Mouse (Mus musculus): ENCODE results near the gene Iqcn. TPM values are rescaled to one million over a fixed set of nuclear protein-coding genes. Genes with fewer than 3 reads are reported as not detected.

Gene Iqcn
- polyA plus RNA-seq, 1 experiment from 2014 or later = not detected

DNA sequence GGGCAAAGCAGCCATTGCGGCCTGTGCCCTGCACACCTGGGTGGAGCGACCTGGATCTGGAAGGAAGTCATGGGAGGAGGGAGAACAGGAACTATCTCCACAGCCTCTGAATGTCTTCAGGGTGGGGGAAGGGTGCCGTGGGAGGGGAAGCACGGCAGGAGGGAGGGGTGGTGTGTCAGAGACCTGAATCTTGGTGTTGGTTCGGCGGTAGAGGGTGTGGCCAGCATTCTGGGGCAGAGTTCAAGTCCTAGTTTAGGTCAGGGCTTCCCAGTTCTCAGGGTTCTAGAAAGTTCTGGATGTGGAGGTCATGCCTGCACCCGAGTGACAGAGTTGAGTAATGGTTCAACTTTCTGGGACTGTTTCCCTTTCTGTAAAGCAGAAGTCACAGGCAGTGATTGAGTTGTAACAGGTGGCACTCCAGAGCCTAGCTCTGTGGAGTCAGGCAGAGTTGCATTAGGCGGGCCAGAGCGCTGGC lies 16.6 kb downstream of the Iqcn start:
- H3K36me3 ChIP-seq (ENCODE audit: inconsistent target) = no peaks in the 10 kb centered on the region
- 22% methylated on average over 9 of the region's 9 CpGs for WGBS (ENCODE audit: missing documents)
- no peak overlapping the region for H3K4me3 ChIP-seq (ENCODE audit: inconsistent target)

GRCm38 (mm10) chr8:70720739-70721138 lies 17.5 kb downstream of the Iqcn start:
- 0% methylated on average over 3 of the region's 3 CpGs for WGBS (ENCODE audit: missing documents)
- Histone ChIP-seq H3K4me3 (ENCODE audit: inconsistent target) (no peak overlapping the region), H3K27ac (no peak overlapping the region), H3K79me2 (ENCODE audit: inconsistent target) (no peaks in the 10 kb centered on the region), H3K36me3 (ENCODE audit: inconsistent target) (no peaks in the 10 kb centered on the region)

More for the DNA sequence above, 16.6 kb downstream of the Iqcn start:
- H3K27ac ChIP-seq = peak overlapping the region; percentile 51
- H3K79me2 ChIP-seq (ENCODE audit: inconsistent target) = no peaks in the 10 kb centered on the region

GRCm38 (mm10) chr8:70721601-70722000 lies 18.3 kb downstream of the Iqcn start:
- 97% methylated on average over 8 of the region's 8 CpGs for WGBS (ENCODE audit: missing documents)
- Histone ChIP-seq H3K79me2 (ENCODE audit: inconsistent target) (no peaks in the 10 kb centered on the region), H3K36me3 (ENCODE audit: inconsistent target) (no peaks in the 10 kb centered on the region), H3K27ac (no peak overlapping the region), H3K4me3 (ENCODE audit: inconsistent target) (no peak overlapping the region)

GRCm38 (mm10) chr8:70723486-70724210 lies 20.4 kb downstream of the Iqcn start, which contains the start of gene Pde4c:
Pde4c (plus strand) TSS chr8:70723720.
- Histone ChIP-seq H3K79me2 (ENCODE audit: inconsistent target) (no peaks in the 10 kb centered on the region), H3K27ac (no peak within 1 kb of the TSS), H3K4me3 (ENCODE audit: inconsistent target) (no peak within 1 kb of the TSS), H3K36me3 (ENCODE audit: inconsistent target) (no peaks in the 10 kb centered on the region)
- 92% methylated on average over 6 of the region's 7 CpGs for whole genome bisulfite sequencing (ENCODE audit: missing documents)

GRCm38 (mm10) chr8:70724216-70724615 lies 21.0 kb downstream of the Iqcn start:
- Histone ChIP-seq H3K27ac (no peak overlapping the region), H3K36me3 (ENCODE audit: inconsistent target) (no peaks in the 10 kb centered on the region), H3K79me2 (ENCODE audit: inconsistent target) (no peaks in the 10 kb centered on the region), H3K4me3 (ENCODE audit: inconsistent target) (no peak overlapping the region)
- 92% methylated on average over 11 of the region's 12 CpGs for WGBS (ENCODE audit: missing documents)

GRCm38 (mm10) chr8:70725792-70726447 lies 22.7 kb downstream of the Iqcn start:
- Histone ChIP-seq H3K79me2 (ENCODE audit: inconsistent target) (no peaks in the 10 kb centered on the region), H3K27ac (no peak overlapping the region), H3K4me3 (ENCODE audit: inconsistent target) (no peak overlapping the region), H3K36me3 (ENCODE audit: inconsistent target) (no peaks in the 10 kb centered on the region)
- 50% methylated on average over 14 of the region's 14 CpGs for WGBS (ENCODE audit: missing documents)

- no peak overlapping the region for H3K27ac ChIP-seq
- no peak overlapping the region for H3K4me3 ChIP-seq (ENCODE audit: inconsistent target)
- H3K36me3 ChIP-seq (ENCODE audit: inconsistent target) = no peaks in the 10 kb centered on the region
- H3K79me2 ChIP-seq (ENCODE audit: inconsistent target) = no peaks in the 10 kb centered on the region
- WGBS (ENCODE audit: missing documents) = 36% methylated on average over 11 of the region's 11 CpGs
Observed at GRCm38 (mm10) chr8:70726721-70727120, 23.5 kb downstream of the Iqcn start.

DNA sequence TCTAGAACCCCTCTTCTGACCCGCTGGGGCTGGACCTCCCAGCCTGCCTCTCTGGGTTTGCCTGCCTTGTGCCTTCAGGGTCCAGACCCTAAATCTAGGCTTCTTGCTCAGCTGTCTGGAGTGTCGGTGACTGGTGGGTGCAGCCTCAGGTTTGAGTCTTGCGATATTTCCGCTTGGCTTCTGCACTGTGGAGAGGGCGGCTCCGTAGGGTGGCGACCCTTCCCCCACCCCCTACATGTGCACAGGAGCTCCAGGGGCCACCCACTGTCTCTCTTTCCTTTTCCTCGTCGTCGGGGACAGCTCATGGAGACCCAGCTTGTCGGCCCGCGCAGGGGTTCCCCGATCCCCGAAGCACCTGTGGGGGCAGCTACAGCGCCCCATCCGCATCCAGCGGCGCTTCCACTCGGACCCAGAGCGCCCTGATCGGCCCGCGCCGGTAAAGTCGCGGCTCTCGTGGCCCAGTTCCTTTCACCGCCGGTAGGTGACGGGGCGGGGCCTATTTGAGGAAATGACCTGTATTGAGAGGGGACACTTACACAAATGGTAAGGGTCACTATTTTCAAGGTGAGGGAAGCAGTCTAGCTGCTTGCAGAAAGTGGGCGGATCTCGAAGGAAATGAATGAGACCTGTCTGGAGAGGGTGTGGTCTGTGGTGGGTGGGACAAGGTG lies 26.7 kb downstream of the Iqcn start:
- no peaks in the 10 kb centered on the region for H3K79me2 ChIP-seq (ENCODE audit: inconsistent target)
- no peak overlapping the region for H3K4me3 ChIP-seq (ENCODE audit: inconsistent target)
- H3K27ac ChIP-seq = no peak overlapping the region
- H3K36me3 ChIP-seq (ENCODE audit: inconsistent target) = no peaks in the 10 kb centered on the region
- WGBS (ENCODE audit: missing documents) = 4% methylated on average over 31 of the region's 34 CpGs

- Histone ChIP-seq H3K79me2 (ENCODE audit: inconsistent target) (no peaks in the 10 kb centered on the region), H3K36me3 (ENCODE audit: inconsistent target) (no peaks in the 10 kb centered on the region), H3K27ac (no peak overlapping the region), H3K4me3 (ENCODE audit: inconsistent target) (no peak overlapping the region)
- 68% methylated on average over 4 of the region's 4 CpGs for WGBS (ENCODE audit: missing documents)
Observed at GRCm38 (mm10) chr8:70730956-70731355, 27.7 kb downstream of the Iqcn start.

DNA sequence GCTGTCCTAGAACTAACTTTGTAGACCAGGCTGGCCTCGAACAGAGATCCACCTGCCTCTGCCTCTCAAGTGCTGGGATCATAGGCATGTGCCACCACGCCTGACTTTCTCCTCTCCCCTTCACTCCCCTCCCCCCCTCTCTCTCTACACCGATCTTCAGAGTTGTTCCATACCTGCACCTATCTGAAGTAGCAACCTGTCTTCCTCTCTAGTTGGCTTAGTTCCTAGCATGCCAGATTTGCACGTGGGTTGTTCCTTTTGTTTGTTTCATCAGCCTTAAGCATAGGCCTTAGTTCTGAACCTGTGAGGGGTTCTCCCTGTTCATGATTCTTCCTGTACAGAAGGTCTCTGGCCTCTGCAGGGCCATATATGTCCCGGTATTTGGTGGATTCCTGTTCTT lies 34.4 kb downstream of the Iqcn start:
- no peaks in the 10 kb centered on the region for H3K36me3 ChIP-seq (ENCODE audit: inconsistent target)
- 73% methylated on average over 5 of the region's 5 CpGs for WGBS (ENCODE audit: missing documents)
- no peaks in the 10 kb centered on the region for H3K79me2 ChIP-seq (ENCODE audit: inconsistent target)
- H3K27ac ChIP-seq = no peak overlapping the region
- no peak overlapping the region for H3K4me3 ChIP-seq (ENCODE audit: inconsistent target)

DNA sequence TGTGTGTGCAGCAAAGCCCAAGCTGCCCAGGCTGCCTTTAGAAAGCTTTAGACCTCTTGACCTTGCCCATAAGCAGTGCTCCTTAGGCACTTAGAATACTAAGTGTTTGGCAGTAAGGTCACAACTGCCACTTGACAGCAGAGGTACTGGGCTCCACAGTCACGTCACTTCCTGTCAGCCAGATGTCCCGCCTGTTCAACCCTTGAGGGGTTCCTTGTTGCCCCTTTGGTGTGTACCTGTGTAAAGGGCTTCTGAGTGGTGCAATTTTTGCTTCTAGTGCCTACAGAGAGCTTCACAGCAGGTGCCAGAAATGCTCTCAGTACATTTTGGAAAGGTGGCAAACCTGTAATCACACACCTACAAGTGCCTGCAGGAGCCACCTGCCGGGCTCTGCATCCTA lies 35.0 kb downstream of the Iqcn start:
- no peaks in the 10 kb centered on the region for H3K79me2 ChIP-seq (ENCODE audit: inconsistent target)
- H3K27ac ChIP-seq = no peak overlapping the region
- no peak overlapping the region for H3K4me3 ChIP-seq (ENCODE audit: inconsistent target)
- H3K36me3 ChIP-seq (ENCODE audit: inconsistent target) = no peaks in the 10 kb centered on the region
- 47% methylated on average over 3 of the region's 3 CpGs for WGBS (ENCODE audit: missing documents)

DNA sequence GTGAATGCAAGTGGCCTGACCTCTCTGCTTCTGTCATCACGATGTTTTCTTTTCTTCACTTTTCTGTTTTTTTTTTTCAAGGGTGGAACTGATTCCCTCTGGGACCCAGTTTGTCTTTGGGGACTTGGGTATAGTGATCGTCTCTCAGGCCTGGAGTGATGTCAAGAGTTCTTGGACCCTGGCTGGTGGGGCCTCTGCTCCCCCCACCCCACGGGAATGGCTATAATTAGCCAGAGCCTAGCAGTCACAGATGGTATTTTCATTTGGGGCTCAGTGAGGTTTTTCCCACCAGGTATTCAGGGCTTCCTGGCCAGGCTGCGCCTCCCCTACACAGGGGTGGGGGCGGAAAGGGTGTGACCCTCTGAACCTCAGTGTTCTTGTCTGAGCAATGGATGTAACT lies 38.4 kb downstream of the Iqcn start:
- Histone ChIP-seq H3K79me2 (ENCODE audit: inconsistent target) (no peaks in the 10 kb centered on the region), H3K27ac (no peak overlapping the region), H3K4me3 (ENCODE audit: inconsistent target) (no peak overlapping the region), H3K36me3 (ENCODE audit: inconsistent target) (no peaks in the 10 kb centered on the region)
- WGBS (ENCODE audit: missing documents) = 79% methylated on average over 4 of the region's 5 CpGs

- Histone ChIP-seq H3K4me3 (ENCODE audit: inconsistent target) (no peak overlapping the region), H3K36me3 (ENCODE audit: inconsistent target) (no peaks in the 10 kb centered on the region)
- 78% methylated on average over 11 of the region's 11 CpGs for WGBS (ENCODE audit: missing documents)
Observed at GRCm38 (mm10) chr8:70742176-70742575, 38.9 kb downstream of the Iqcn start.

DNA sequence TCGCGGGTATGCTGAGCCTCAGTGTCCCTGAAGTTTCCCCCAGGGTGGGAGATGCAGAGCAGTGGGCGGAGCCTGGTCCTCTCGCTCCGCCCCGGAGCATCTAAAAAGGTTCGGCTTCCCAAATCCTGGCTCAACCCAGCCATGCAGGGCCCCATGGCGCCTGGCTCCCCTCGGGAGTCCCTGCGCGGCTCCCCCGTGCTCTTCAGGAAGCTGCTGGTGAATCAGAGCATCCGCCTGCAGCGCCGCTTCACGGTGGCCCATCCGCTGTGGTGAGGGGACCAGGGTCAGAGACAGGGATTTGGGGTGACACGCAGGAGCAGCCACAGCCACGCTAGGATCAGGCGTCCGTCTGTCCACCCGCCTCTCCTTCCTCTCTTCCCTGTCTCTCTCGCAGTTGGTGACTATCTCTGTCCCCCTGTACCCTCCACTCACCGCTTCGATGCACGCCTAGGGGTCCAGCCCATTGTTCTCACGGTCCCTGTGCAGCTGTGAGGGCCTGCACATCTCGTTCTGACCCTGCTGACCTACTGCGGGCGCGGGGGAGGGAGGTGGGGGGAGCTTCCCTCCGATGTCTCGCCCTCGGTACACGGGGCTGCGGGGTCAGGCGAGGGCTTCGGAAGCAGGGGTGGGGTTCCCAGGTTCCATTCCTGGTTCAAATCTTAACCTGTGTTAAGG lies 39.9 kb downstream of the Iqcn start:
- Histone ChIP-seq H3K27ac (no peak overlapping the region), H3K79me2 (ENCODE audit: inconsistent target) (no peaks in the 10 kb centered on the region), H3K4me3 (ENCODE audit: inconsistent target) (no peak overlapping the region), H3K36me3 (ENCODE audit: inconsistent target) (no peaks in the 10 kb centered on the region)
- WGBS (ENCODE audit: missing documents) = 9% methylated on average over 34 of the region's 38 CpGs

More at GRCm38 (mm10) chr8:70742176-70742575, 38.9 kb downstream of the Iqcn start:
- H3K79me2 ChIP-seq (ENCODE audit: inconsistent target) = no peaks in the 10 kb centered on the region
- H3K27ac ChIP-seq = no peak overlapping the region
